Mouse (Mus musculus) neural tube, embryonic 11.5 days (tissue): ENCODE measurements around the gene Eid2. TPM values are rescaled to one million over a fixed set of nuclear protein-coding genes. Genes with fewer than 3 reads are reported as not detected.
A peak's percentile ranks its signal among the peaks of the same experiment; 100 is the strongest.
"Not testable (repeated sequence)": the region's sequence is repeated elsewhere in the genome, so short reads cannot be mapped to it uniquely, and the experiment has no call there.

ENCODE experiments used
- ATAC-seq: fragments of 200-750 bp; cut with Nextera tagmentation; 2 replicates; pipeline ENCODE4 v1.8.0; 2017; ENCODE audit warnings: moderate number of reproducible peaks, mild to moderate bottlenecking, moderate TSS enrichment, moderate library complexity; ENCODE audit not compliant: insufficient read depth, low FRiP score, low TSS enrichment
- DNase-seq: peaks from one replicate; pipeline ENCODE4 v3.0.0-alpha.2; 2015; ENCODE audit warnings: low spot score
- H3K27ac ChIP-seq: fragments of 300-500 bp; sonication (generic); 2 replicates; pipeline ENCODE4 v1.5.1; 2014; ENCODE audit warnings: low read depth, mild to moderate bottlenecking, low read length
- H3K27me3 ChIP-seq: fragments of 300-500 bp; sonication (generic); 2 replicates; pipeline ENCODE4 v1.6.1; 2014; ENCODE audit warnings: mild to moderate bottlenecking, low read length, mixed read lengths; ENCODE audit not compliant: control insufficient read depth, insufficient read depth
- H3K36me3 ChIP-seq: fragments of 300-500 bp; sonication (generic); 2 replicates; pipeline ENCODE4 v1.6.1; 2014; ENCODE audit warnings: mild to moderate bottlenecking, low read length, moderate library complexity, mixed read lengths; ENCODE audit not compliant: control insufficient read depth, insufficient read depth
- H3K4me1 ChIP-seq: fragments of 300-500 bp; sonication (generic); 2 replicates; pipeline ENCODE4 v1.6.1; 2014; ENCODE audit warnings: low read length, mixed read lengths; ENCODE audit not compliant: control insufficient read depth, insufficient read depth
- H3K4me2 ChIP-seq: fragments of 300-500 bp; sonication (generic); 2 replicates; pipeline ENCODE4 v1.6.1; 2014; ENCODE audit warnings: low read depth, mild to moderate bottlenecking, moderate library complexity
- H3K4me3 ChIP-seq: fragments of 300-500 bp; sonication (generic); 2 replicates; pipeline ENCODE4 v1.5.1; 2014; ENCODE audit warnings: low read depth, low read length
- H3K9ac ChIP-seq: fragments of 300-500 bp; sonication (generic); 2 replicates; pipeline ENCODE4 v1.6.1; 2014; ENCODE audit warnings: mild to moderate bottlenecking, low read length
- H3K9me3 ChIP-seq: fragments of 300-500 bp; sonication (generic); 2 replicates; pipeline ENCODE4 v1.6.1; 2016; ENCODE audit warnings: low read length; ENCODE audit not compliant: control insufficient read depth
- WGBS: fragments of 180-500 bp; shearing (Covaris S2); extraction: QIAGEN DNeasy Blood & Tissue Kit; methylation state at CpG from one replicate; pipeline ENCODE4 v1.1.7; 2014; 5-methylcytosine and 5-hydroxymethylcytosine counted together
- polyA plus RNA-seq: library from polyadenylated mRNA; unstranded; fragments of >200 nt; fragmentation: Nextera tagmentation; extraction: Ambion mirVana; gene quantifications from 2 replicates; pipeline ENCODE4 v1.2.1, GENCODE M21; 2014

Eid2 gene
- 17.6 and 18.3 TPM in 2 replicates for polyA plus RNA-seq

DNA sequence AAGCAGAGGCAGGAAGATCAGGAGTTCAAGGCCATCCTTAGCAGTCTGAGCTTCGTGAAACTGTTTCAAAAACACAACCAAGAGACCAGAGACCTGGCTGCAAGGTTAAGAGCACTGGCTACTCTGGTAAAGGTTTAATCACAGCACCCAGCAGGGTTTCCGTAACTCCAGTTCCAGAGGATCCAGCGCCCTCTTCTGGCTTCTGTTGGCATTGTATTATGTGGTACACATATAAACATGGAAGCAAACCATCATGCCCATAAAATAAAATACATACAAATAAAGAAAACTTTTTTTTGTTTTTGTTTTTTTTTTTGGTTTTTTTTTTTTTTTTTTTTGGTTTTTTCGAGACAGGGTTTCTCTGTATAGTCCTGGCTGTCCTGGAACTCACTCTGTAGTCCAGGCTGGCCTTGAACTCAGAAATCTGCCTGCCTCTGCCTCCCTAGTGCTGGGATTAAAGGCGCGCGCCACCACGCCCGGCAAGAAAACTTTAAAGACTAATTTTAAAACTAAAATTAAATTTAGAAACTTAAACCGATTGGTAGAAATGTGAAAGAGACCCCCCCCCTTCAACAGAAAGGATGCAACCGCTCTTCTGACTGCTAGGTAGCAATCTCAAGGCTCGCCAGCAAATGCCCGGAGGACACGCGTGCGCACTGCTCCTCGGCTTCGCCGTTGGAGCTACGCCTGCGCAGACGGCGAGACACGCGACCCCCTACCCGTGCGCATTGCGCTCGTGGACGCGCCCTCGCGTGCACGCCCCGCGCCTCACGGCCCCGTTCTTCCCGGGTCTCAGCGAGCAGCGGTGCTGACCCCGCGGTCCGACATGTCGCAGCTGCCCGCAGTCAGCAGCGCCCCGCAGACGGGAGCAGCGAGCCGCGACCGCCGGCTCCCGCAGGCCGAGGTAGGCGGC is at the start of gene Eid2:
Gene Eid2, plus strand, starts transcription at position 753 of the 913 bp plus-strand sequence.
- peaks cover 3% of the 10 kb centered on the region for H3K36me3 ChIP-seq
- peaks cover 3% of the 10 kb centered on the region; the same call in 1 of the 2 replicates for H3K4me1 ChIP-seq
- no peaks in the 10 kb centered on the region for H3K9me3 ChIP-seq
- H3K9ac ChIP-seq: peak within 1 kb of the TSS; percentile 93
- DNase-seq: peak; percentile 94
- H3K27me3 ChIP-seq: no peaks in the 10 kb centered on the region
- 7% methylated on average over 57 of the region's 57 CpGs for WGBS
- H3K4me2 ChIP-seq: peak within 1 kb of the TSS; percentile 68
- peak within 1 kb of the TSS; percentile 80 for H3K4me3 ChIP-seq
- peak within 1 kb of the TSS; percentile 85 for H3K27ac ChIP-seq
- ATAC-seq: peak; percentile 76

DNA sequence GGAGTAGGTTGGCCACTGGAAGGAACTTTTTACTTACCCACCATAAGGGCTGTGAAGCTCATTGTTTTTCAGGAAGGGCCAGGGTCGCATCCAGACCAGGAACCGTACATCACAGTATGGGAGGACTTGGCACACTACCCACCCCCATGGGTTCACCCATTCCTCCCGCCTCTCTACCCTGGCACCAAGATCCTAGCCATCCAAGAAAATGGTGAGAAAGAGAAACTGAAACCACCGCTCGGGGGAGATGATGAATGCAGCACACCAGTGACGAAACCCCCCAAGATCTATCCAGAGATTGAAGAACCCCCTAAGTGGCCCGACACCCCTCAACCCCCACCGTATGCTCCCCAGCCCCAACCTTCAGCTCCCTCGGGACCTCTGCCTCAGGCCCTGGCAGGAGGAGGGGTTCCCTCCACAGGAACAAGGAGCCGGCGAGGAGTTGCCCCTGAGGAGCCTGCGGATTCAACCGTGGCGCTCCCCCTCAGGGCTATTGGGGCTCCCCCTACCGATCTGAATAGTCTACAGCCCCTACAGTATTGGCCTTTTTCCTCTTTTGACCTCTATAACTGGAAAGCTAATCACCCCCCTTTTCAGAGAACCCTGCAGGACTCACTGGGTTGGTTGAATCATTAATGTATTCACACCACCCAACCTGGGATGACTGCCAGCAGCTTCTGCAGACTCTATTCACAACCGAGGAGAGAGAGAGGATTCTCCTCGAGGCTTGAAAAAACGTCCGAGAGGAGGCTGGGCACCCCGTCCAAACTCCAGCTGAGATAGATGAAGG is 48.5 kb upstream of the Eid2 start:
- H3K36me3 ChIP-seq, H3K4me3 ChIP-seq, H3K4me1 ChIP-seq, H3K9ac ChIP-seq, ATAC-seq, H3K4me2 ChIP-seq, DNase-seq, H3K9me3 ChIP-seq, H3K27me3 ChIP-seq, H3K27ac ChIP-seq: not testable (repeated sequence)
- WGBS: 89% methylated on average over 19 of the region's 20 CpGs

DNA sequence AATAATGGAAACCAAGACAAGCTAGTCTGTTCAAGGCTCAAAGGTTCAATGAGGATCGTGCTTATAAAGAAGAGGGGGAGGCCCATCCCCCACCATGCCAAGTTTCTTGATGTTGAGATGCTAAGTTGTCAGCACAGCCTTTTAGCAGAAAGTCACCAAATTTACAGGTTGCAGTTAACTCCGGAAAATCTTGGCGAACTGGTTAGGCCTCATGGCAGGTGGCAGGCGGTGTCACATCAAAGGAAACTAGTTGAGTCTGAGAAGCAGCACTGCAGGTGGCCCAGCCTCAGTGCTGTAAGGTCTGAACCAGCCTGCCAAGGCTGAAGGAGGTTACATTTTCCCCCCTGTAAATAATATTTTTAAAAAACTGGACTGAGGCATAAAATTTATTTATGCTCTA is 40.8 kb upstream of the Eid2 start:
- H3K9me3 ChIP-seq, H3K4me3 ChIP-seq, H3K9ac ChIP-seq, H3K4me2 ChIP-seq, H3K36me3 ChIP-seq, H3K27me3 ChIP-seq, H3K27ac ChIP-seq, DNase-seq, ATAC-seq, H3K4me1 ChIP-seq: not testable (repeated sequence)
- WGBS: 87% methylated on average over 4 of the region's 4 CpGs

DNA sequence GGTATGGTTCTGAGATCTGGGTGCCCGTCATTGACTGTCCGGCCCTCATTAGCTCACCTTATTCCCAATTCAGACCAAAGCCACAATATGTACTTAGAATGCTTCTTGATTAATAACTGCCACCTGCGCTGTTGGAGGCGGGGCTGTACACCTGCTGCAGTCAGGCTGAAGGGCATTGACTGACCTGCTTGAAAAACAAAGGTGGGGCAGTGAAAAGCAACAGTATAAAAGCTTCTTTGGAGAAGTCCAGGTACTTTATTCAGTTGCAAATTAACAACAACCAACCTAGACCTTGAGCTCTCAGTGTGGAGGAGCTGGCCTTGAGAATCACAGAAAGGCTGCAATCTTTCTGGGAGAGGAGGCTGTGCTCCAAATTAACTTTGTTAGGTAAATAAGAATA is 40.3 kb upstream of the Eid2 start:
- not testable (repeated sequence) for H3K4me1 ChIP-seq, H3K4me2 ChIP-seq, H3K9ac ChIP-seq, ATAC-seq, H3K27me3 ChIP-seq, H3K9me3 ChIP-seq, H3K4me3 ChIP-seq, H3K27ac ChIP-seq, DNase-seq, H3K36me3 ChIP-seq
- 93% methylated on average over 4 of the region's 4 CpGs for WGBS

DNA sequence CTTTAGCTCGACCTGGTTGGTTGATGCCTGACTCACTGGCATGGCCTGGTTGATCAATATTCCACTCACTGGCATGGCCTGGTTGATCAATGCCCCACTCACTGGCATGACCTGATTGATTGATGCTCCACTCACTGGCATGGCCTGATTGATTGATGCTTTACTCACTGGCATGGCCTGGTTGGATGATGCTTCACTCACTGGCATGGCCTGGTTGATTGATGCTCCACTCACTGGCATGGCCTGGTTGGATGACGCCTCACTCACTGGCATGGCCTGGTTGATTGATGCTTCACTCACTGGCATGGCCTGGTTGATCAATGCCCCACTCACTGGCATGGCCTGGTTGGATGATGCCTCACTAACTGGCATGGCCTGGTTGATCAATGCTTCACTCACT is 23.7 kb upstream of the Eid2 start:
- not testable (repeated sequence) for H3K27ac ChIP-seq, ATAC-seq, DNase-seq, H3K9me3 ChIP-seq, H3K9ac ChIP-seq, H3K4me1 ChIP-seq, H3K4me3 ChIP-seq, H3K4me2 ChIP-seq, H3K36me3 ChIP-seq, H3K27me3 ChIP-seq
- 83% methylated on average over 2 of the region's 2 CpGs for WGBS

DNA sequence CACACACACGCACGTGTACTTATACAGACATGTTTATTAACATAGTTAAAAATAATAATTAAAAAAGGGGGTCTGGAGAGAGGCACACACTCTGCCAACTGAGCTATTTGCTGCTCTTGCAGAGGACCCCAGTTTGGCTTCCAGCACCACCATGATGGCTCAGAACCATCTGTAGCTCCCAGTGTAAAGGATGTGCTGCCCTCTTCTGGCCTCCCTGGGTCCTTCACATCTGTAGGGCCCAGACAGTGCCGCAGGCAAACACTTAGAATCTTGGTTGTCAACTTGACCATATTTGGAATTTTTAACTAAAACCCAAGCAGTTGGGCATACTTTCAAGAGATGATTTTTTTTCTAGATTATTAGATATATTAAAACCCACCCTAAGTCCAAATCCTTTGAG is 18.7 kb upstream of the Eid2 start:
- H3K4me2 ChIP-seq: no peak overlapping the region
- no peak overlapping the region for H3K4me3 ChIP-seq
- 94% methylated on average over 3 of the region's 3 CpGs for WGBS
- H3K36me3 ChIP-seq: no peaks in the 10 kb centered on the region
- no peak overlapping the region for H3K9ac ChIP-seq
- no peak for DNase-seq
- no peak overlapping the region for H3K27ac ChIP-seq
- no peak for ATAC-seq
- no peaks in the 10 kb centered on the region for H3K4me1 ChIP-seq
- 0 out of 2 replicates have a peak, but pooled peaks cover 2% of the 10 kb centered on the region for H3K9me3 ChIP-seq
- H3K27me3 ChIP-seq: no peaks in the 10 kb centered on the region

DNA sequence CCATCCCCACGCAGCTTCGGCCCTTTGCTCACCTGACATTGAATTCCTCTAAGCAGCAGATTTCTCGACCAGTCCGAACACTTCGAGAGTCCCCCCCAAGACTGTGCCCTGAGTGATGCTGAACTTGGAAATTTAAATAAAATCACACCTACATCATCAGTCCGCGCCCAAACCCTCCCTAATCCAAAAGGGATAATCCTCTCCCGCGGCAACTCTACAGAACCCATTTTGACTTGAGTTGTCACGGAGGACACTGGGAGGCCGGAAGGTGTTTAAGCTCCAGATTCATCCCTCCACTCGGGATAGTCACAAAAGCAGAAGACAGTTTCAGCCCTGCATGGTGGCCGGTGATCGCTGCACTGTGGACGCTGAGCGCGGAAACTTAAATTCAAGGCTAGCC is 15.7 kb upstream of the Eid2 start:
- DNase-seq (no peak), ATAC-seq (no peak)
- Histone ChIP-seq H3K9me3 (0 out of 2 replicates have a peak, but pooled peaks cover 2% of the 10 kb centered on the region), H3K4me3 (no peak overlapping the region), H3K27ac (no peak overlapping the region), H3K4me1 (no peaks in the 10 kb centered on the region), H3K9ac (no peak overlapping the region), H3K4me2 (no peak overlapping the region), H3K36me3 (no peaks in the 10 kb centered on the region), H3K27me3 (no peaks in the 10 kb centered on the region)
- WGBS: 87% methylated on average over 17 of the region's 17 CpGs

DNA sequence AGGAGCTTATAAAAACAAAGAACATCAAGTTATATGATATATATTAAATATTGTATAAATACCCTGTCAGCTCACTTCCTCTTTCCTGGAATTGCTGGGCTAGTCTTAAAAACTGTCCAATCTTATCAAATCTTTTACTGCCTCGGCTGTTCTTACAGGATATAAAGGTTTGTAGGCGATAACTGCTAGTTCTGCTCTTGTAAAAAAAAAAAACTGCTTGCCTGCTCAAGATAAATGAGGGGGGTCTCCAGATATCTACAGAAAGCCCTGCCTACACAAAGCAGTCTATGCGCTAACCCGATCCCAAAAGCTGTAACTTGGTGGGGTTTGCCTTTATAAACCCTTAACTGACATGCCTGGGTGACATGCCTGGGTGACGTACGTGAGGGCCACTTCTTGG is 13.1 kb upstream of the Eid2 start:
- ATAC-seq (no peak), DNase-seq (no peak)
- H3K4me1 ChIP-seq: no peaks in the 10 kb centered on the region
- H3K36me3 ChIP-seq: no peaks in the 10 kb centered on the region
- no peak overlapping the region for H3K9ac ChIP-seq
- H3K4me3 ChIP-seq: no peak overlapping the region
- H3K9me3 ChIP-seq: 0 out of 2 replicates have a peak, but pooled peaks cover 2% of the 10 kb centered on the region
- H3K4me2 ChIP-seq: no peak overlapping the region
- no peaks in the 10 kb centered on the region for H3K27me3 ChIP-seq
- H3K27ac ChIP-seq: no peak overlapping the region
- WGBS: 93% methylated on average over 6 of the region's 6 CpGs
